Mouse (Mus musculus) liver, embryonic 14 days (tissue): ENCODE data around the gene Adam30. TPM values are rescaled to one million over a fixed set of nuclear protein-coding genes. Genes with fewer than 3 reads are reported as not detected.

ENCODE experiments used
- polyA plus RNA-seq: library from polyadenylated mRNA; depleted of rRNA; stranded (reverse); fragments of >200 nt; gene quantifications from 2 replicates; pipeline ENCODE4 v1.2.3, GENCODE M21; 2012; rRNA removed

Gene Adam30
- not detected in 2 replicates for polyA plus RNA-seq

DNA sequence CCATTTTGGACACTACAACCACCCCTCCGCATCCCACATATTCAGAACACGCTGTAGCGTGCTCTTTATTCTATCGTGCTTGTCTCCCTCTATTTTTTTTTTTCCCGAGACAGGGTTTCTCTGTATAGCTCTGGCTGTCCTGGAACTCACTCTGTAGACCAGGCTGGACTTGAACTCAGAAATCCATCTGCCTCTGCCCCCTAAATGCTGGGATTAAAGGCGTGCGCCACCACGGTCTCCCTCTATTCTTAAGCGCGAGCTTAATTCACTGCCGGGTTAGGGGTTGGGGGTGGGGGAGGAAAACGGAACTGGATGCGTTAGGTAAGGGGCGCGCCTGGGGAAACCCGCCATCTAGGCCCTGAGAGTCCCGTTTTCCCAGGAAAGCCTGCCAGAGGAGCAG is at the start of gene Adam30:
Adam30 (plus strand) TSS at position 301 of the 400 bp plus-strand sequence.

Other genes with a start within 250 kb of the Adam30 start
- gene Notch2, start 147.1 kb upstream of the Adam30 start, polyA plus RNA-seq, result 2.8 and 3.1 TPM in 2 replicates
- gene Reg4, start 61.5 kb downstream of the Adam30 start, polyA plus RNA-seq, result not detected in 2 replicates
- 33.3 and 35.9 TPM in 2 replicates for gene Hmgcs2, start 119.8 kb downstream of the Adam30 start, polyA plus RNA-seq
- gene Phgdh, start 179.4 kb downstream of the Adam30 start, polyA plus RNA-seq, result 108 and 129 TPM in 2 replicates
- gene Zfp697, start 221.8 kb downstream of the Adam30 start, polyA plus RNA-seq, result 1.3 and 1.7 TPM in 2 replicates